Mouse (Mus musculus) small intestine, adult 10 weeks (tissue): ENCODE measurements around the gene Slc7a6. TPM values are rescaled to one million over a fixed set of nuclear protein-coding genes. Genes with fewer than 3 reads are reported as not detected.

Source experiments
- polyA plus RNA-seq: library from polyadenylated mRNA; stranded (reverse); fragments of 350-450 nt; fragmentation: Illumina TruSeq; extraction: RNeasy Lipid Tissue Mini Kit (QIAGEN cat#74804); gene quantifications from one replicate; pipeline ENCODE4 v1.2.3, GENCODE M21; 2014; ENCODE audit warnings: low replicate concordance

The Slc7a6 gene
- 3.3 TPM for polyA plus RNA-seq

GRCm38 (mm10) chr8:106168356-106169016 is at the start of gene Slc7a6:
Gene Slc7a6, plus strand, starts transcription at chr8:106168857.

GRCm38 (mm10) chr8:106136156-106137130 is 32.2 kb upstream of the Slc7a6 start, which contains the start of gene Esrp2:
Gene Esrp2, minus strand, starts transcription at chr8:106136974.

GRCm38 (mm10) chr8:106149801-106150652 is 18.6 kb upstream of the Slc7a6 start, which contains the start of gene Pla2g15:
Gene Pla2g15, plus strand, starts transcription at chr8:106150399.

GRCm38 (mm10) chr8:106210821-106211345 is 42.2 kb downstream of the Slc7a6 start, which contains the start of the genes Slc7a6os and Prmt7:
Gene Slc7a6os, minus strand, starts transcription at chr8:106210935.
Gene Prmt7, plus strand, starts transcription at chr8:106210936.

Other genes starting within 250 kb of the Slc7a6 start
- 24.9 TPM for gene Ctrl, start 235.0 kb upstream of the Slc7a6 start, polyA plus RNA-seq
- gene Psmb10, start 230.4 kb upstream of the Slc7a6 start, polyA plus RNA-seq: 1.7 TPM
- gene Lcat, start 225.5 kb upstream of the Slc7a6 start, polyA plus RNA-seq: not detected
- gene Slc12a4, start 202.8 kb upstream of the Slc7a6 start, polyA plus RNA-seq: 0.26 TPM
- gene Dpep3, start 189.4 kb upstream of the Slc7a6 start, polyA plus RNA-seq: not detected
- 1.3 TPM for gene Dus2, start 177.5 kb upstream of the Slc7a6 start, polyA plus RNA-seq
- not detected for gene Dpep2nb, start 162.9 kb upstream of the Slc7a6 start, polyA plus RNA-seq
- 1.4 TPM for gene Ddx28, start 157.0 kb upstream of the Slc7a6 start, polyA plus RNA-seq
- 75.6 TPM for gene Nfatc3, start 110.0 kb upstream of the Slc7a6 start, polyA plus RNA-seq
- 5.4 TPM for gene Esrp2, start 31.9 kb upstream of the Slc7a6 start, polyA plus RNA-seq
- gene Pla2g15, start 18.5 kb upstream of the Slc7a6 start, polyA plus RNA-seq: 0.82 TPM
- 41.1 TPM for gene Slc7a6os, start 42.1 kb downstream of the Slc7a6 start, polyA plus RNA-seq
- gene Prmt7, start 42.1 kb downstream of the Slc7a6 start, polyA plus RNA-seq: 2.0 TPM
- gene Smpd3, start 169.1 kb downstream of the Slc7a6 start, polyA plus RNA-seq: 10.0 TPM
- 2.7 TPM for gene Zfp90, start 246.5 kb downstream of the Slc7a6 start, polyA plus RNA-seq